Mouse (Mus musculus): ENCODE results near the gene Olfr1262.

The Olfr1262 gene

GRCm38 (mm10) chr2:89999845-90000244 is at the start of gene Olfr1262:
TSS of gene Olfr1262 (plus strand) at chr2:90000145.
- no peak for DNase-seq

GRCm38 (mm10) chr2:89974184-89974583 is 25.8 kb upstream of the Olfr1262 start, which contains the start of gene Olfr1260:
TSS of gene Olfr1260 (plus strand) at chr2:89974340.
- no peak for DNase-seq

GRCm38 (mm10) chr2:89977709-89978108 is 22.2 kb upstream of the Olfr1262 start:
- DNase-seq = no peak

- DNase-seq = no peak
Measured at GRCm38 (mm10) chr2:89990921-89991320, 9.0 kb upstream of the Olfr1262 start, which contains the start of gene Olfr1261. TSS of gene Olfr1261 (plus strand) at chr2:89991221.

- no peak for DNase-seq
Measured at GRCm38 (mm10) chr2:90011831-90012230, 11.9 kb downstream of the Olfr1262 start, which contains the start of gene Olfr1263. TSS of gene Olfr1263 (plus strand) at chr2:90012131.

GRCm38 (mm10) chr2:90025477-90025876 is 25.5 kb downstream of the Olfr1262 start, which contains the start of gene Olfr1264:
TSS of gene Olfr1264 (minus strand) at chr2:90025577.
- DNase-seq = no peak

GRCm38 (mm10) chr2:90035037-90035436 is 35.1 kb downstream of the Olfr1262 start, which contains the start of gene Olfr1265:
TSS of gene Olfr1265 (plus strand) at chr2:90035337.
- no peak for DNase-seq
